Comparison of ENCODE assay signal across 8 mouse cellular contexts in genomic region chr8:11006276-11006630, GRCm38 (mm10). TPM values are rescaled to one million over a fixed set of nuclear protein-coding genes. Genes with fewer than 3 reads are reported as not detected.
A peak's percentile ranks its signal among the peaks of the same experiment; 100 is the strongest.
DNase-seq lines count a peak whose midpoint lies in the region; ATAC-seq and TF ChIP-seq lines count a peak whose summit lies in the region.

No protein-coding gene starts in this region.

- peak overlapping the region; percentile 90 for H3K4me2 ChIP-seq in forebrain, embryonic 13.5 days
- peak overlapping the region; percentile 90 for H3K4me2 ChIP-seq in liver, embryonic 12.5 days

- H3K27ac ChIP-seq in ES-E14 (ENCODE audit: insufficient read depth, low read depth, low read length, poor library complexity, severe bottlenecking): no peak overlapping the region
- H3K27ac ChIP-seq in forebrain, embryonic 13.5 days: no peak overlapping the region
- H3K27ac ChIP-seq in liver, embryonic 12.5 days: peak overlapping the region; percentile 97

- intact Hi-C loops in gastrocnemius, postnatal 14 days (cut with DNase I; ENCODE audit: low total_unique reads): loop anchor here (5.0 to 10.0 kb wide), 3 partner anchors 169 to 429 kb away; no protein-coding TSS in a partner anchor

- no peaks in the 10 kb centered on the region; the same call in 1 of the 2 replicates for H3K27me3 ChIP-seq in forebrain, embryonic 13.5 days
- peaks cover 12% of the 10 kb centered on the region; the same call in 1 of the 2 replicates for H3K27me3 ChIP-seq in liver, embryonic 12.5 days (replicated peaks)

- no peaks in the 10 kb centered on the region for H3K9me3 ChIP-seq in ES-E14 (ENCODE audit: control insufficient read depth, insufficient read depth, low read depth, low read length)
- no peaks in the 10 kb centered on the region for H3K9me3 ChIP-seq in forebrain, embryonic 13.5 days (replicated peaks)
- H3K9me3 ChIP-seq in liver, embryonic 12.5 days (replicated peaks): no peaks in the 10 kb centered on the region

- peaks cover 11% of the 10 kb centered on the region; the same call in 1 of the 2 replicates for H3K36me3 ChIP-seq in ES-E14 (ENCODE audit: control insufficient read depth, insufficient read depth, low read length, poor library complexity, severe bottlenecking)
- peaks cover 13% of the 10 kb centered on the region for H3K36me3 ChIP-seq in forebrain, embryonic 13.5 days (ENCODE audit: poor library complexity, severe bottlenecking)
- H3K36me3 ChIP-seq in liver, embryonic 12.5 days: peaks cover 43% of the 10 kb centered on the region

- peak; percentile 93 for DNase-seq in heart, adult 11 months
- no peak for DNase-seq in heart, adult 8-10 months (ENCODE audit: low spot score)
- DNase-seq in ES-E14 (ENCODE audit: low read depth, low spot score): no peak
- no peak for DNase-seq in spleen, postnatal 36 days (ENCODE audit: low spot score in 2 of 2)
- DNase-seq in gastrocnemius, postnatal 14 days: no peak
- no peak for DNase-seq in layer of hippocampus, adult 11-12 months (ENCODE audit: low spot score)

- peak overlapping the region; percentile 55 for H3K9ac ChIP-seq in ES-E14 (ENCODE audit: insufficient read depth, low read depth, low read length, poor library complexity, severe bottlenecking)
- peak overlapping the region; percentile 85 for H3K9ac ChIP-seq in forebrain, embryonic 13.5 days
- H3K9ac ChIP-seq in liver, embryonic 12.5 days: peak overlapping the region; percentile 94

- 81% methylated on average over 9 of the region's 9 CpGs for WGBS in forebrain, embryonic 13.5 days
- 87% methylated on average over 9 of the region's 9 CpGs for WGBS in liver, embryonic 12.5 days (ENCODE audit: insufficient replicate concordance)

- peaks cover 4 to 34% of the 10 kb centered on the region in 2 experiments for H3K4me1 ChIP-seq in ES-E14 (ENCODE audit: control insufficient read depth in 2 of 2, insufficient read depth in 2 of 2, low read length in 2 of 2, poor library complexity in 1 of 2)
- H3K4me1 ChIP-seq in forebrain, embryonic 13.5 days: peaks cover 81% of the 10 kb centered on the region
- peaks cover 72% of the 10 kb centered on the region for H3K4me1 ChIP-seq in liver, embryonic 12.5 days

- in situ Hi-C loops in ES-E14 (cut with MboI; ENCODE audit: low sequenced_read_pairs in 2 of 2, unreplicated experiment in 2 of 2): no loop called here

- no peak for ATAC-seq in forebrain, embryonic 13.5 days
- ATAC-seq in liver, embryonic 12.5 days: no peak

- peak overlapping the region; percentile 76 to 88; a peak in 3 of 4 replicates for H3K4me3 ChIP-seq in ES-E14 (ENCODE audit: insufficient read depth in 1 of 2, low read depth in 1 of 2, low read length in 2 of 2, poor library complexity in 1 of 2, severe bottlenecking in 1 of 2)
- H3K4me3 ChIP-seq in forebrain, embryonic 13.5 days: peak overlapping the region; percentile 83
- peak overlapping the region; percentile 88 for H3K4me3 ChIP-seq in liver, embryonic 12.5 days

TF ChIP-seq in ES-E14, 5 proteins besides CTCF, POLR2A, EP300 and RAD21:
- TF ChIP-seq CHD2 (IDR thresholded peaks at IDR 0.05; ENCODE audit: low read depth, low read length): no peak
- no peak for TF ChIP-seq ZC3H11A (IDR thresholded peaks at IDR 0.05; ENCODE audit: borderline replicate concordance, low read depth, low read length)
- no peak for TF ChIP-seq HCFC1 (IDR thresholded peaks at IDR 0.05; ENCODE audit: borderline replicate concordance, insufficient read depth, low read length)
- no peak for TF ChIP-seq ZNF384 (IDR thresholded peaks at IDR 0.05; ENCODE audit: low read depth, low read length)
- TF ChIP-seq MAFK (IDR thresholded peaks at IDR 0.05; ENCODE audit: insufficient read depth, low read depth, low read length): no peak

RNA-seq across cellular contexts. Expression of gene Irs2, which starts 2.0 kb away (rescaled TPM):
- 10 to 100 TPM in 1 of 4 experiments, 1 to 10 TPM in 3; 4.7 to 13.0 (median 6.8) TPM for total RNA-seq in heart, adult 8-10 months (2022)
- 11.6 and 13.9 TPM in 2 replicates for total RNA-seq in ES-E14 (2012; rRNA removed)
- polyA plus RNA-seq in forebrain, embryonic 13.5 days (2015; fragmentation: Nextera tagmentation; extraction: Ambion mirVana): 4.5 and 5.2 TPM in 2 replicates
- polyA plus RNA-seq in liver, embryonic 12.5 days (2016; fragmentation: Nextera tagmentation; extraction: Ambion mirVana): 9.6 and 10.4 TPM in 2 replicates
- total RNA-seq in gastrocnemius, postnatal 14 days (2021): 10 to 100 TPM in 1 of 2 experiments, 1 to 10 TPM in 1; 7.9 to 12.3 TPM
